Mouse (Mus musculus): ENCODE data around the gene Slc17a1. TPM values are rescaled to one million over a fixed set of nuclear protein-coding genes. Genes with fewer than 3 reads are reported as not detected.

The Slc17a1 gene
- polyA plus RNA-seq, 1 experiment from 2014 or later, result 0.77 TPM

DNA sequence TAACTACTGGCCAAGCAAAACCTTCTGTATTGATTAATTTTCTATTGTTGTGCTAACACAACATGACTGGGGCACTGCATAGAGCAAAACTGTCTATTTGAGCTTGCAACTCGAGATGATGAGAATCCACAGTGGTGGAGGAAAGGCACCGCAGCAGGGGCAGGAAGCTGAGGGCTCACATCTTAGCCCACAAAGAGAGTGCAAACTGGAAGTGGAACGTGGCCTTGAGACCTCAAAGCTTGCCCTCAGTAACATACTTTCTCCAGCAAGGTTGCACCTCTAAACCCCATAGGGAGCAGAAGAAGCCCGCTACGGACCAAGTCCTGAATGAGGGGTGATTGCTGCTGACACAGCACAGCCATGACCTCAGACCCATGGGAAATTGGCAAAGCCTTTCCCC is 42.6 kb downstream of the Slc17a1 start:
- no peak for ATAC-seq
- no peaks in the 10 kb centered on the region for H3K27me3 ChIP-seq (replicated peaks; ENCODE audit: control insufficient read depth, insufficient read depth, low read length)
- 74% methylated on average over 5 of the region's 5 CpGs for WGBS

GRCm38 (mm10) chr13:23911335-23911734 is 43.8 kb downstream of the Slc17a1 start:
- H3K4me3 ChIP-seq (ENCODE audit: low read length), result no peak overlapping the region

More for the DNA sequence above, 42.6 kb downstream of the Slc17a1 start:
- Histone ChIP-seq H3K4me1 (ENCODE audit: control insufficient read depth, insufficient read depth, low read length) (peaks cover 9% of the 10 kb centered on the region), H3K9ac (ENCODE audit: low read depth, low read length) (no peak overlapping the region), H3K9me3 (ENCODE audit: control insufficient read depth, low read length) (no peaks in the 10 kb centered on the region), H3K36me3 (ENCODE audit: control insufficient read depth, insufficient read depth, low read length) (no peaks in the 10 kb centered on the region), H3K4me2 (ENCODE audit: low read depth, low read length) (no peak overlapping the region), H3K27ac (ENCODE audit: low read length) (no peak overlapping the region), H3K4me3 (ENCODE audit: low read length) (no peak overlapping the region)

DNA sequence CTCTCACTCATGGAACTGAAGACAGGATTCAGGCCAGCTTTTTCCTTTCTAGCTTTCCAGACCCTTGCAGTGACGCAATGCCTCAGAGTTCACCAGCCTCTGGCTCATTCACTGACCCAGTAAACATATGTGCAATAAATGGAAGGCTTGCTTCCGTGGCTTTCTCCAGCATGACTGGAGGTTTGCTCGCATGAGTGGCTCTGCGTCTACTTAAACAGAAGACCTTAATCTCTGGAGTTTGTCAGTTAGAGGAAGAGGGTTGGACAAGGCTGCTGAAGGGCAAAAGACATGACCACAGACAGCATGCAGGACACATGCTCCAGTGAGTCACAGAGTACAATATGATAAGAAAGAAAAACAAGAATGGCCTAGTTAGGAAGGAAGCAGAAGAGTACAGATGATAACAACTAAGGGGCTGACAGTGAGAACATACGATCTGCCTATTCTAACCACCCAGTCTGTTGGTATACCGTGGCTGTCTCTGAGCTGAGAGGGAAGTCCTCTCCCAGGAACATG is 46.3 kb downstream of the Slc17a1 start:
- H3K9me3 ChIP-seq (ENCODE audit: control insufficient read depth, low read length), result no peaks in the 10 kb centered on the region
- H3K4me2 ChIP-seq (ENCODE audit: low read depth, low read length), result peak overlapping the region; percentile 32
- H3K27me3 ChIP-seq (replicated peaks; ENCODE audit: control insufficient read depth, insufficient read depth, low read length), result no peaks in the 10 kb centered on the region
- H3K4me3 ChIP-seq (ENCODE audit: low read length), result peak overlapping the region; percentile 34
- no peak overlapping the region for H3K9ac ChIP-seq (ENCODE audit: low read depth, low read length)
- H3K27ac ChIP-seq (ENCODE audit: low read length), result peak overlapping the region; percentile 85
- H3K4me1 ChIP-seq (ENCODE audit: control insufficient read depth, insufficient read depth, low read length), result peaks cover 21% of the 10 kb centered on the region
- no peaks in the 10 kb centered on the region for H3K36me3 ChIP-seq (ENCODE audit: control insufficient read depth, insufficient read depth, low read length)
- 23% methylated on average over 6 of the region's 6 CpGs for WGBS
- ATAC-seq, result peak; percentile 72

More at GRCm38 (mm10) chr13:23911335-23911734, 43.8 kb downstream of the Slc17a1 start:
- Histone ChIP-seq H3K9ac (ENCODE audit: low read depth, low read length) (no peak overlapping the region), H3K27ac (ENCODE audit: low read length) (no peak overlapping the region), H3K4me1 (ENCODE audit: control insufficient read depth, insufficient read depth, low read length) (peaks cover 18% of the 10 kb centered on the region), H3K36me3 (ENCODE audit: control insufficient read depth, insufficient read depth, low read length) (no peaks in the 10 kb centered on the region), H3K9me3 (ENCODE audit: control insufficient read depth, low read length) (no peaks in the 10 kb centered on the region), H3K4me2 (ENCODE audit: low read depth, low read length) (no peak overlapping the region), H3K27me3 (replicated peaks; ENCODE audit: control insufficient read depth, insufficient read depth, low read length) (no peaks in the 10 kb centered on the region)
- ATAC-seq, result no peak
- 77% methylated on average over 5 of the region's 5 CpGs for WGBS

GRCm38 (mm10) chr13:23914376-23915167 is 47.0 kb downstream of the Slc17a1 start, which contains the start of gene Slc17a4:
Gene Slc17a4, minus strand, starts transcription at chr13:23915009.
- Histone ChIP-seq H3K27ac (ENCODE audit: low read length) (peak within 1 kb of the TSS; percentile 85), H3K9ac (ENCODE audit: low read depth, low read length) (peak within 1 kb of the TSS; percentile 38), H3K4me1 (ENCODE audit: control insufficient read depth, insufficient read depth, low read length) (peaks cover 21% of the 10 kb centered on the region), H3K27me3 (replicated peaks; ENCODE audit: control insufficient read depth, insufficient read depth, low read length) (no peaks in the 10 kb centered on the region), H3K36me3 (ENCODE audit: control insufficient read depth, insufficient read depth, low read length) (no peaks in the 10 kb centered on the region), H3K9me3 (ENCODE audit: control insufficient read depth, low read length) (no peaks in the 10 kb centered on the region), H3K4me2 (ENCODE audit: low read depth, low read length) (peak within 1 kb of the TSS; percentile 32), H3K4me3 (ENCODE audit: low read length) (peak within 1 kb of the TSS; percentile 34)
- 35% methylated on average over 9 of the region's 9 CpGs for WGBS
- ATAC-seq, result peak; percentile 78

- 75% methylated on average over 1 of the region's 1 CpGs for WGBS
- Histone ChIP-seq H3K9me3 (ENCODE audit: control insufficient read depth, low read length) (no peaks in the 10 kb centered on the region), H3K4me2 (ENCODE audit: low read depth, low read length) (no peak overlapping the region), H3K36me3 (ENCODE audit: control insufficient read depth, insufficient read depth, low read length) (no peaks in the 10 kb centered on the region), H3K4me1 (ENCODE audit: control insufficient read depth, insufficient read depth, low read length) (peaks cover 21% of the 10 kb centered on the region), H3K27me3 (replicated peaks; ENCODE audit: control insufficient read depth, insufficient read depth, low read length) (no peaks in the 10 kb centered on the region), H3K27ac (ENCODE audit: low read length) (0 out of 2 replicates have a peak overlapping the region, but pooled peaks have one; percentile 9), H3K4me3 (ENCODE audit: low read length) (no peak overlapping the region), H3K9ac (ENCODE audit: low read depth, low read length) (no peak overlapping the region)
- no peak for ATAC-seq
Measured at GRCm38 (mm10) chr13:23916132-23916531, 48.6 kb downstream of the Slc17a1 start.

- Histone ChIP-seq H3K27ac (ENCODE audit: low read length) (no peak overlapping the region), H3K36me3 (ENCODE audit: control insufficient read depth, insufficient read depth, low read length) (no peaks in the 10 kb centered on the region), H3K9ac (ENCODE audit: low read depth, low read length) (no peak overlapping the region), H3K4me3 (ENCODE audit: low read length) (no peak overlapping the region), H3K9me3 (ENCODE audit: control insufficient read depth, low read length) (no peaks in the 10 kb centered on the region), H3K4me1 (ENCODE audit: control insufficient read depth, insufficient read depth, low read length) (peaks cover 20% of the 10 kb centered on the region), H3K27me3 (replicated peaks; ENCODE audit: control insufficient read depth, insufficient read depth, low read length) (no peaks in the 10 kb centered on the region), H3K4me2 (ENCODE audit: low read depth, low read length) (no peak overlapping the region)
- peak; percentile 49 for ATAC-seq
- 31% methylated on average over 4 of the region's 4 CpGs for WGBS
Measured at GRCm38 (mm10) chr13:23917674-23918073, 50.1 kb downstream of the Slc17a1 start.

DNA sequence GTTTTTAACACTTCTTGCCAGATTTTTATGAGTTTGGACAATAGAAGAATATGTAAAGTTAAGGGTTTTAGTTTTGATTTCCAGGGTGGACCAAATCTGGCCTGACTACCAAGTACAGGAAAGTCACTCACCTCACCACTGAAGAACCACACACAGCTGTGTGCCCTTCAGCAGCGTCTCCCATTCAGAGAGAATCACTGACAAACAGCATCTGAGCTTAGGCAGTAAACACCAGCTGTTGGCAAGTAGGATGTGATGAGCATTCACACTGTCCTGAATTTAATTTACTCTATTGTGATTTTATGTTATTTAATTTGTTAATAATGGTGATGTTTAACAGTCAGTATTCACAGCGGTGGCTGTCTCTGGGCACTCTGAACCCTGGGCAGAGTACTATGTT is 58.2 kb downstream of the Slc17a1 start:
- Histone ChIP-seq H3K4me2 (ENCODE audit: low read depth, low read length) (no peak overlapping the region), H3K27ac (ENCODE audit: low read length) (no peak overlapping the region), H3K4me3 (ENCODE audit: low read length) (no peak overlapping the region), H3K9ac (ENCODE audit: low read depth, low read length) (no peak overlapping the region), H3K36me3 (ENCODE audit: control insufficient read depth, insufficient read depth, low read length) (no peaks in the 10 kb centered on the region), H3K27me3 (replicated peaks; ENCODE audit: control insufficient read depth, insufficient read depth, low read length) (no peaks in the 10 kb centered on the region), H3K4me1 (ENCODE audit: control insufficient read depth, insufficient read depth, low read length) (peaks cover 7% of the 10 kb centered on the region; the same call in 1 of the 2 replicates), H3K9me3 (ENCODE audit: control insufficient read depth, low read length) (no peaks in the 10 kb centered on the region)
- WGBS, result 65% methylated on average over 2 of the region's 2 CpGs
- ATAC-seq, result no peak

GRCm38 (mm10) chr13:23928637-23929036 is 61.1 kb downstream of the Slc17a1 start:
- WGBS, result 35% methylated on average over 3 of the region's 3 CpGs

DNA sequence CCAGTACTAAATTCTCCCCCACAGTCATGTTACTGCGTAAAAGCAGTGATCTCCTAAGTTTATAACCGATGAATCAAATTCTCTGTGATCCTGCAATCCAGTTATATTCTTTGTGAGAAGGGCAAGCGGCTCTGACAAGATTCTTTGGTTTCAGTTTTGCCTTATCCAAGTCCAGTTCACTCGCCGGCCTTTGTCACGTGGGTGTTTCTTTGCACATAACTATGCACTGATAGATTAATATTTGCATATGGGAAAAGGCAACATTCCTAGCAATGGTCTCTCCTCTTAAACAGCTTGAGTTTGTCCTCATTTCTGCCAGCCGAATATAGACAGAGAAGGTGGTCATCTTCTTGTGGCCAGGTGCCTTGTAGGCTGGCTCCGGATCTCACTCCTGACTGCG is 62.9 kb downstream of the Slc17a1 start:
- 76% methylated on average over 9 of the region's 9 CpGs for WGBS
- Histone ChIP-seq H3K4me2 (ENCODE audit: low read depth, low read length) (0 out of 2 replicates have a peak overlapping the region, but pooled peaks have one; percentile 23), H3K4me3 (ENCODE audit: low read length) (no peak overlapping the region), H3K36me3 (ENCODE audit: control insufficient read depth, insufficient read depth, low read length) (no peaks in the 10 kb centered on the region), H3K9me3 (ENCODE audit: control insufficient read depth, low read length) (no peaks in the 10 kb centered on the region), H3K27me3 (replicated peaks; ENCODE audit: control insufficient read depth, insufficient read depth, low read length) (no peaks in the 10 kb centered on the region), H3K27ac (ENCODE audit: low read length) (no peak overlapping the region), H3K4me1 (ENCODE audit: control insufficient read depth, insufficient read depth, low read length) (peaks cover 7% of the 10 kb centered on the region; the same call in 1 of the 2 replicates), H3K9ac (ENCODE audit: low read depth, low read length) (no peak overlapping the region)
- 0 out of 2 replicates have a peak, but pooled peaks have one; percentile 50 for ATAC-seq

More at GRCm38 (mm10) chr13:23928637-23929036, 61.1 kb downstream of the Slc17a1 start:
- Histone ChIP-seq H3K4me3 (ENCODE audit: low read length) (no peak overlapping the region), H3K27me3 (replicated peaks; ENCODE audit: control insufficient read depth, insufficient read depth, low read length) (no peaks in the 10 kb centered on the region), H3K27ac (ENCODE audit: low read length) (no peak overlapping the region), H3K9me3 (ENCODE audit: control insufficient read depth, low read length) (no peaks in the 10 kb centered on the region), H3K36me3 (ENCODE audit: control insufficient read depth, insufficient read depth, low read length) (no peaks in the 10 kb centered on the region), H3K4me1 (ENCODE audit: control insufficient read depth, insufficient read depth, low read length) (peaks cover 7% of the 10 kb centered on the region; the same call in 1 of the 2 replicates), H3K4me2 (ENCODE audit: low read depth, low read length) (no peak overlapping the region), H3K9ac (ENCODE audit: low read depth, low read length) (0 out of 2 replicates have a peak overlapping the region, but pooled peaks have one; percentile 0)
- peak; percentile 80 for ATAC-seq
